Mouse (Mus musculus) intestine, postnatal 0 days (tissue): ENCODE measurements around the gene Papolg. TPM values are rescaled to one million over a fixed set of nuclear protein-coding genes. Genes with fewer than 3 reads are reported as not detected.
"Not testable (repeated sequence)": the region's sequence is repeated elsewhere in the genome, so short reads cannot be mapped to it uniquely, and the experiment has no call there.

ENCODE experiments used
- ATAC-seq: fragments of 200-750 bp; cut with Nextera tagmentation; 2 replicates; pipeline ENCODE4 v1.8.0; 2017; ENCODE audit warnings: mild to moderate bottlenecking, moderate TSS enrichment, moderate library complexity
- H3K27ac ChIP-seq: fragments of 300-500 bp; sonication (generic); 2 replicates; pipeline ENCODE4 v1.5.1; 2014; ENCODE audit warnings: mild to moderate bottlenecking, low read depth, low read length, moderate library complexity
- H3K27me3 ChIP-seq: fragments of 300-500 bp; sonication (generic); replicated peaks from 2 replicates; pipeline ENCODE4 v1.6.1; 2014; ENCODE audit warnings: low read length, mixed read lengths; ENCODE audit not compliant: control insufficient read depth, insufficient read depth
- H3K36me3 ChIP-seq: fragments of 300-500 bp; sonication (generic); 2 replicates; pipeline ENCODE4 v1.6.1; 2014; ENCODE audit warnings: mild to moderate bottlenecking, moderate library complexity; ENCODE audit not compliant: control insufficient read depth, insufficient read depth
- H3K4me1 ChIP-seq: fragments of 300-500 bp; sonication (generic); replicated peaks from 2 replicates; pipeline ENCODE4 v1.6.1; 2014; ENCODE audit warnings: antibody characterized with exemption, low read length, mixed read lengths; ENCODE audit not compliant: control insufficient read depth, insufficient read depth
- H3K4me2 ChIP-seq: fragments of 300-500 bp; sonication (generic); replicated peaks from 2 replicates; pipeline ENCODE4 v1.6.1; 2014; ENCODE audit warnings: low read depth, mild to moderate bottlenecking, moderate library complexity
- H3K4me3 ChIP-seq: fragments of 300-500 bp; sonication (generic); 2 replicates; pipeline ENCODE4 v1.5.1; 2014; ENCODE audit warnings: low read depth, low read length
- H3K9ac ChIP-seq: fragments of 300-500 bp; sonication (generic); 2 replicates; pipeline ENCODE4 v1.6.1; 2014; ENCODE audit warnings: mild to moderate bottlenecking, low read depth, low read length
- H3K9me3 ChIP-seq: fragments of 300-500 bp; sonication (generic); 2 replicates; pipeline ENCODE4 v1.6.1; 2016; ENCODE audit warnings: mixed run types; ENCODE audit not compliant: control insufficient read depth
- CTCF ChIP-seq: sonication (generic); IDR thresholded peaks from 2 replicates; pipeline ENCODE4 v1.5.1; 2016; ENCODE audit warnings: low read depth, mild to moderate bottlenecking, control low read depth, antibody characterized with exemption, moderate library complexity
- WGBS: fragments of 180-500 bp; shearing (Covaris S2); extraction: QIAGEN DNeasy Blood & Tissue Kit; methylation state at CpG from one replicate; pipeline ENCODE4 v1.1.7; 2014; 5-methylcytosine and 5-hydroxymethylcytosine counted together
- polyA plus RNA-seq: library from polyadenylated mRNA; unstranded; fragments of >200 nt; fragmentation: Nextera tagmentation; extraction: Ambion mirVana; gene quantifications from 2 replicates; pipeline ENCODE4 v1.2.1, GENCODE M21; 2015

The Papolg gene
- polyA plus RNA-seq, result 4.0 and 4.5 TPM in 2 replicates

- no peak for TF ChIP-seq CTCF
- H3K4me2 ChIP-seq, result peak within 1 kb of the TSS; percentile 75
- peak within 1 kb of the TSS; percentile 79 for H3K27ac ChIP-seq
- peaks cover 8% of the 10 kb centered on the region; the same call in 1 of the 2 replicates for H3K36me3 ChIP-seq
- peak within 1 kb of the TSS; percentile 85 for H3K9ac ChIP-seq
- WGBS, result under 1% methylated on average over 21 of the region's 21 CpGs
- H3K9me3 ChIP-seq, result no peaks in the 10 kb centered on the region
- H3K4me3 ChIP-seq, result peak within 1 kb of the TSS; percentile 99
- H3K4me1 ChIP-seq, result no peaks in the 10 kb centered on the region; the same call in 1 of the 2 replicates
- peak; percentile 99 for ATAC-seq
- no peaks in the 10 kb centered on the region for H3K27me3 ChIP-seq
Observed at GRCm38 (mm10) chr11:23895060-23895426, at the start of gene Papolg. TSS of gene Papolg (minus strand) at chr11:23895253.

GRCm38 (mm10) chr11:23928146-23928545, 33.1 kb upstream of the Papolg start:
- peak overlapping the region; percentile 2 for H3K4me3 ChIP-seq
- not testable (repeated sequence) for H3K9ac ChIP-seq, H3K36me3 ChIP-seq, H3K27ac ChIP-seq, H3K9me3 ChIP-seq, H3K4me1 ChIP-seq, H3K27me3 ChIP-seq, ATAC-seq
- 15% methylated on average over 8 of the region's 8 CpGs for WGBS
- H3K4me2 ChIP-seq, result peak overlapping the region; percentile 53

- H3K4me3 ChIP-seq, result peak overlapping the region; percentile 2; the same call in 1 of the 2 replicates
- 25% methylated on average over 8 of the region's 8 CpGs for WGBS
- no peak for ATAC-seq
Observed at GRCm38 (mm10) chr11:23927643-23928042, 32.6 kb upstream of the Papolg start.

GRCm38 (mm10) chr11:23913824-23914223, 18.8 kb upstream of the Papolg start:
- not testable (repeated sequence) for H3K4me3 ChIP-seq, H3K4me1 ChIP-seq, H3K9me3 ChIP-seq, H3K27me3 ChIP-seq, H3K4me2 ChIP-seq, H3K9ac ChIP-seq, ATAC-seq, H3K36me3 ChIP-seq, H3K27ac ChIP-seq
- WGBS, result 75% methylated on average over 2 of the region's 2 CpGs

More at GRCm38 (mm10) chr11:23927643-23928042, 32.6 kb upstream of the Papolg start:
- Histone ChIP-seq H3K4me2 (peak overlapping the region; percentile 53), H3K27me3 (no peaks in the 10 kb centered on the region), H3K9ac (no peak overlapping the region), H3K9me3 (no peaks in the 10 kb centered on the region), H3K36me3 (no peaks in the 10 kb centered on the region), H3K27ac (no peak overlapping the region), H3K4me1 (no peaks in the 10 kb centered on the region)
- TF ChIP-seq CTCF, result no peak

GRCm38 (mm10) chr11:23903909-23904308, 8.9 kb upstream of the Papolg start:
- H3K4me2 ChIP-seq, result no peak overlapping the region
- no peak overlapping the region for H3K9ac ChIP-seq
- no peak overlapping the region for H3K27ac ChIP-seq
- WGBS, result 81% methylated on average over 1 of the region's 1 CpGs
- TF ChIP-seq CTCF, result no peak
- H3K4me3 ChIP-seq, result no peak overlapping the region
- H3K27me3 ChIP-seq, result no peaks in the 10 kb centered on the region
- ATAC-seq, result no peak
- H3K36me3 ChIP-seq, result no peaks in the 10 kb centered on the region
- no peaks in the 10 kb centered on the region for H3K9me3 ChIP-seq
- H3K4me1 ChIP-seq, result no peaks in the 10 kb centered on the region

GRCm38 (mm10) chr11:23894141-23895059, 653 bp downstream of the Papolg start:
- ATAC-seq, result peak; percentile 74
- TF ChIP-seq CTCF, result no peak

More at GRCm38 (mm10) chr11:23894141-23895059, 653 bp downstream of the Papolg start:
- Histone ChIP-seq H3K27me3 (no peaks in the 10 kb centered on the region), H3K9me3 (no peaks in the 10 kb centered on the region), H3K36me3 (peaks cover 9% of the 10 kb centered on the region; the same call in 1 of the 2 replicates), H3K27ac (peak overlapping the region; percentile 79), H3K4me3 (peak overlapping the region; percentile 99), H3K9ac (peak overlapping the region; percentile 85), H3K4me2 (peak overlapping the region; percentile 75), H3K4me1 (no peaks in the 10 kb centered on the region; the same call in 1 of the 2 replicates)
- under 1% methylated on average over 48 of the region's 48 CpGs for WGBS
